Mouse (Mus musculus) layer of hippocampus, adult 18-20 months (tissue): Measurements from ENCODE around the gene Zfand2a. TPM values are rescaled to one million over a fixed set of nuclear protein-coding genes. Genes with fewer than 3 reads are reported as not detected.

Source experiments
- DNase-seq, 2 experiments: peaks; one replicate each; pipeline ENCODE4 v3.0.0; 2022; ENCODE audit warnings: low spot score in 2 of 2
- total RNA-seq, 2 experiments: library from RNA; stranded (reverse); gene quantifications; 2 replicates each; pipeline ENCODE4 v1.2.3; 2021

Gene Zfand2a
- total RNA-seq, 2 experiments from 2014 or later, result 50.4 to 51.6 TPM

DNA sequence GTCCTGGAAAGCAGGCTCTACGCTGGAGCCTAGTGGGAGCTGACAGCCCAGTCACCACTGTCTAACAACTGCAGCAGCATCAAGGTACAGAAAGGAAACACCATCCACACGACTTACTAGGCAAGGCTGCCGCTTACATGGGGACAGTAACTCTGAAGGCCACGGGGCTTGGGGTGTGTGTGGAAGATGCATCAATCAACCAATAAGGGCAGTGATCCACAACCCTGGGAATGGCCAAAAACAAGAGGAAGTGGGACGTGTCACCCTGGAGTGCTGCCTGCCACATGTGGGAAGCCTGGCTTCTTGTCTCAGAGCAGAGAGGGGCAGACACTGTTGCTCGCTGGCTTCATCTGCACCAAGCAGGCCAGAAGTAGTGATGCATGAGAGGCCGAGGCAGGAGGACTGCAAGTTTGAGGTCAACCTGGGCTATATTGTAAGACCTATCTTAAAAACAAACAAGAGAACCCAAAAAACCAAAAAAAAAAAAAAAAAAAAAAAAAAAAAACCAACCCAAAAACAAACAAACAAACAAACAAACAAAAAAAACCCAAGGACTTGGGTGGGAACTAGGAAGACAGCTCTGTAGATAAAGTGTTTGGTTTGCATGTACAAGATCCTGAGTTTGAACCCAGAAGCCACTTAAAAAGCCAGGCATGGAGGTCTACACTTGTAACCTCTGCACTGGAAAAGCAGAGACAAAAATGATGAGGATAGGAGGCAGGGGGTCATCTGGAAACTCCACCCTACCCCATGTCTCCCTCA, 51.4 kb downstream of the Zfand2a start:
- no peak for DNase-seq

DNA sequence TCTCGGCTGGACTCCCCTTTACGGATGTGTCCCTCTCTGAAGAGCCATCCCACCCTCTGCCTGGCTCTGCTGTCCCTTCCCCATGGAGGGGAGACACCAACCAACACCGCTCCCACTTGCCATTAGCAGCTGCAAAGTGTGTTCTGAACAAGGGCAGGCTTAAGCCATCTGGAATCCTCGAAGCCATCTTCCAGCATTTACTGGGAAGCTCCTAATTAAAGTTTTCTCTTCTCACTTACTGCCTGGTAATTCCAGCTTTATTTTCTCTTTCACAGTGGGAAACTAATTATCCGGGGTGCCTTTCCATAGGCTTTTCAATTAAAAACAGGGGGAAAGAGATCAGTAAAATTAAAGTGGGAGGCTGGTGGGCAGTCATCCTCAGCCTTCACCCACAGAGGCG, 52.0 kb downstream of the Zfand2a start:
- no peak for DNase-seq

DNA sequence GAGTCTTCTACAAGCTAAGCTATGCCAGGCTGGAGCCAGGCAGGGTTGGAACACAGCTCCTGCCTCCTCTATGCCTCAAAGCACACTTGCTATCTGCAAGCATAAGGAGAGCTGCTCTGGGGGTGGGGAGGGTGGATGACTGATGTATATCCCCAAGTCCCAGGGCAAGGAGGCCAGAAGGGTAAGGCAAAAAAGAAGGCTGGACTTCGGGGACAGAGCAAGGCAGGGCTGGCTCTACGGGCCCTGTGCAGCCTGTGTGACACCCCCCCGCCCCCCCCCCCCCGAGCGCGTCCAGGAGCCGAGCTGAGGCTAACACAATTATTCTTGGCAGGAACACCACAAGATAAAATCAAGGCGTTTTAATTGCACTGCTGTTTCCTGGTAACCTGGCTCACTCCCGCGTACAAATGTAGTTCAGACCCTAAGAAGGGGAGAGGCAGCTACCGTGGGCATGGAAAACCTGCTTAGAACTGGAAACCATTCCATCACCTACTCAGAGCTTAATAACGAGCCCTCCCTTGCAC, 54.5 kb downstream of the Zfand2a start:
- no peak for DNase-seq

DNA sequence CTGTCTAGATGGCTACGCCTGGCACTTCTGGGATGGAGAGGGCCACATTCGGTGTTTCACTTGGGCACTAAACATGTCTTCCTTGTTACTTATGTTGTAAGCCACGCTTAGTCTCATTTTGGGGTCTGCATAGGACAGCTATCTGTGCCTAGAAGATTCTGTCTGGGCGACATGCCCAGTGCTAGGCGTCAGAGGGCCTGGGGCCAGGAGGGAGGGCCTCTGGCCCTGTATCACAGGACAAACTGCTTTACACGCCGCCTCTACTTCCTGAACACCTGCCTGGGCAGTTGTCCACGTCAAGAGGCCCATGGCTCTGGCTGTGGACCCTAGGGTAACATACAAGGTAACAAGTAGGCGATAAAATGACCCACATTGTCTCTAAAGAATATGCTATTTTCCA, 56.4 kb downstream of the Zfand2a start:
- no peak for DNase-seq

DNA sequence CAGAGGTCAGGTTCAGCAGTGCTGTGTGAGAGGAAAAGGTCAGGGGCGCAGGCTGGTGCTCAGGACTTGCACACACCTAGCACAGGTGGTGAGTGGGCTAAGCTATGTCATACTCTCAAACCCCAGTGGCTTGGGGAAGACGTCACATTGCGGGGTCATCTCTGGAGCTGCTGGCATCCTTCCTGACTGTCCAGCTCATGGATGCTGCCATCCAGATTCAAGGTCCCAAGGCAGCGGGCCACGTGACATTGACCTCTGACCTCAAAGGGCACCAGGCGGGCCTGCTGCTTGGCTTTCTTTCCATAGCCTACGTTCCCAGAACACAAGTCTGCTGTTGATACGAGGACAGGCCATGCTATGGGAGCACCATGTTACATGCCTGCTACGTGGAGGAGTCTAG, 57.3 kb downstream of the Zfand2a start:
- no peak for DNase-seq

DNA sequence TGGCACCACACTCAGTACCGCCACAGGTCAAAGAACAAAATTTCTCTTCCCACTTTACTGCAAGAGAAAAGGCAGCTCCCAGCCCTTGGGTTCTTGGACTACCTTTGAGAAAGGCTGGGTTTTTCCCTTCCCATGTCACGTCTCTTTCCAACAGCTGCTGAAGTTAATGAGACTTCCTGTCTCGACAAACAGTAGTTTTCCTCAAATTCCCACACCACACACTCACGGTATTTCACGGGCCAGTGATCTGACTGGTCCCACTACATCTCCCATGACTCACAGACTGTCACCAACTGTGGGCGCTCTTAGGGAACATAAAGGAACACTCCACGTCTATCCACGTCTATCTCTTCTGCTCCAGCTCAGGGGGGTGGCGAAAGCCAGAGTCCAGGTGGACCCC, 59.2 kb downstream of the Zfand2a start:
- no peak for DNase-seq

DNA sequence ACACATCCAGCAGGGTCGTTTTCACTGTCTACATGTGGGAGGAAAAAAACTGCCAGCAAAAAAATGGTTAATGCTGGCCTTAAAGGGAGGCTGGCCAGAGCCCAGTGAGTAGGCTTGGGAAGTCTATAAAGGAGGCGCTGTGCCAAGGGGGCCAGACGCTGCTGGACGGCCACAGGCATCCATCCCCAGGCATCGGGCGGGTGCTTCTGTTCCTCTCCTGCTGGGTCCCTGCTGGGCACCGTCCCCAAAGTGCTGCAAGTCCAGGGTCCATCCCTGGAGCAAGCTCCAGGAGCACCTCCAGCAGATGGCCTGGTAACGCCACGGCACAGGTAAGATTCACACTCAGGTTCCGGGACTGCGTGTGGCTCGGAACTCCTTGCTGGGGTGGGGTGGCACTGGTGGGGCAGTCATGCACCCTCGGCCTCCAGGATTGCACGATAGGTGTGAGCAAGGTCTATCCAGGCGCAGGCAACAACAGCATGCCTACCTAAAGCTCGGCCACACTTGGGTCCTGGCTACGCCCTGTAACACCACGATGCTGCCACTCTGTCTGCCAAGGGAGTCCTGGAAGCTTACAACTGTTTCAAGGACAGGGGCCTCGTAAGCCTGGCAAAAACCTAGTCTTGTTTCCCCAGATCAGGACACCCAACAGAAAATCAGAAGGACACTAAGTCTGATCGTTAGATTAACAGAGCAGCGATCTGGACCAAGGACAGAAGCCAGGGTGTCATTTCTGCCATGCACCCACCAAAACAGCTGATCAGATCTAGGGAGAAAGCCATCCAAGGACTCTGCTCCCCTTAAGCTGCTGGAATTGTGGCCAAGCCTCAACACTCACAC, 61.1 kb downstream of the Zfand2a start, which contains the start of gene Gper1:
Gper1 (plus strand) TSS at position 126 of the 840 bp plus-strand sequence.
- no peak for DNase-seq

Other genes starting within 250 kb of the Zfand2a start
- gene Get4, start 232.2 kb downstream of the Zfand2a start, total RNA-seq, result 10 to 100 TPM; 50.5 to 57.1 TPM
- 100 to 1,000 TPM; 164 to 166 TPM for gene Adap1, start 158.9 kb downstream of the Zfand2a start, total RNA-seq
- 10 to 100 TPM; 65.3 to 71.1 TPM for gene Cox19, start 133.1 kb downstream of the Zfand2a start, total RNA-seq
- gene Cyp2w1, start 131.9 kb downstream of the Zfand2a start, total RNA-seq, result not detected
- 10 to 100 TPM; 10.8 to 12.2 TPM for gene Gpr146, start 106.9 kb downstream of the Zfand2a start, total RNA-seq
- under 1 TPM in 1 of 2 experiments, not detected in 1; 0.33 TPM for gene C130050O18Rik, start 79.3 kb downstream of the Zfand2a start, total RNA-seq
- 1 to 10 TPM; 2.0 to 4.2 TPM for gene Gper1, start 61.4 kb downstream of the Zfand2a start, total RNA-seq
- 10 to 100 TPM; 14.6 to 15.7 TPM for gene 3110082I17Rik, start 24.0 kb downstream of the Zfand2a start, total RNA-seq
- gene Uncx, start 58.9 kb upstream of the Zfand2a start, total RNA-seq, result under 1 TPM in 1 of 2 experiments, not detected in 1; 0.15 TPM